Mouse (Mus musculus) bone marrow macrophage, adult 2 months (primary cell): ENCODE measurements around the gene Bex3. TPM values are rescaled to one million over a fixed set of nuclear protein-coding genes. Genes with fewer than 3 reads are reported as not detected.

Experiments
- H3K27ac ChIP-seq: 2 replicates; pipeline ENCODE4 v1.5.1; 2012; ENCODE audit warnings: low read depth, low read length; ENCODE audit not compliant: insufficient read depth
- H3K4me1 ChIP-seq: 2 replicates; pipeline ENCODE4 v1.6.1; 2012; ENCODE audit warnings: low read length; ENCODE audit not compliant: control insufficient read depth, insufficient read depth
- H3K4me3 ChIP-seq: 2 replicates; pipeline ENCODE4 v1.5.1; 2012; ENCODE audit warnings: mild to moderate bottlenecking, low read length, moderate library complexity; ENCODE audit not compliant: insufficient read depth
- CTCF ChIP-seq: IDR thresholded peaks from 2 replicates; pipeline ENCODE4 v1.5.1; 2012; ENCODE audit warnings: low read depth, mild to moderate bottlenecking, low read length, moderate library complexity
- POLR2A ChIP-seq: IDR thresholded peaks from 2 replicates; pipeline ENCODE4 v1.6.1; 2012; ENCODE audit warnings: mild to moderate bottlenecking, low read depth, low read length, borderline replicate concordance
- polyA plus RNA-seq: library from polyadenylated mRNA; stranded (reverse); fragments of >200 nt; gene quantifications from 2 replicates; pipeline ENCODE4 v1.2.4, GENCODE M21; 2012; ENCODE audit not compliant: missing spikeins, insufficient read depth, insufficient read length

The Bex3 gene
- polyA plus RNA-seq, 1 experiment, result 57.3 TPM

- no peaks in the 10 kb centered on the region for H3K4me1 ChIP-seq
- no peak overlapping the region for H3K4me3 ChIP-seq
- TF ChIP-seq CTCF, result no peak
- no peak for TF ChIP-seq POLR2A
- H3K27ac ChIP-seq, result no peak overlapping the region
These were observed 34.2 kb downstream of the Bex3 start for GRCm38 (mm10) chrX:136304295-136304694.

GRCm38 (mm10) chrX:136306196-136306595 is 36.1 kb downstream of the Bex3 start:
- TF ChIP-seq POLR2A (no peak), CTCF (no peak)
- H3K27ac ChIP-seq, result no peak overlapping the region
- H3K4me3 ChIP-seq, result no peak overlapping the region

GRCm38 (mm10) chrX:136313303-136313702 is 43.2 kb downstream of the Bex3 start:
- Histone ChIP-seq H3K4me1 (no peaks in the 10 kb centered on the region), H3K27ac (no peak overlapping the region), H3K4me3 (no peak overlapping the region)
- TF ChIP-seq CTCF (no peak), POLR2A (no peak)

More at GRCm38 (mm10) chrX:136306196-136306595, 36.1 kb downstream of the Bex3 start:
- H3K4me1 ChIP-seq, result no peaks in the 10 kb centered on the region

- TF ChIP-seq POLR2A (no peak), CTCF (no peak)
- no peaks in the 10 kb centered on the region for H3K4me1 ChIP-seq
- no peak overlapping the region for H3K4me3 ChIP-seq
- no peak overlapping the region for H3K27ac ChIP-seq
These were observed 43.9 kb downstream of the Bex3 start for GRCm38 (mm10) chrX:136313792-136314564.

- no peak for TF ChIP-seq POLR2A
- TF ChIP-seq CTCF, result no peak
- Histone ChIP-seq H3K4me1 (no peaks in the 10 kb centered on the region), H3K27ac (no peak overlapping the region), H3K4me3 (no peak overlapping the region)
These were observed 49.9 kb downstream of the Bex3 start for GRCm38 (mm10) chrX:136319953-136320352.

Other genes with a start within 250 kb of the Bex3 start
- not detected in 2 replicates for gene Arxes1, start 236.9 kb upstream of the Bex3 start, polyA plus RNA-seq
- not detected in 2 replicates for gene Bex2, start 202.0 kb upstream of the Bex3 start, polyA plus RNA-seq
- not detected in 2 replicates for gene Nxf3, start 185.0 kb upstream of the Bex3 start, polyA plus RNA-seq
- not detected in 2 replicates for gene Bex4, start 131.3 kb upstream of the Bex3 start, polyA plus RNA-seq
- gene Tceal8, start 97.9 kb upstream of the Bex3 start, polyA plus RNA-seq, result 65.3 and 72.7 TPM in 2 replicates
- gene Tceal5, start 66.4 kb upstream of the Bex3 start, polyA plus RNA-seq, result not detected in 2 replicates
- not detected in 2 replicates for gene Tceal7, start 55.5 kb upstream of the Bex3 start, polyA plus RNA-seq
- gene Bex1, start 54.7 kb upstream of the Bex3 start, polyA plus RNA-seq, result not detected in 2 replicates
- 101 and 128 TPM in 2 replicates for gene Tceal9, start 25.2 kb upstream of the Bex3 start, polyA plus RNA-seq
- not detected in 2 replicates for gene Kir3dl1, start 247.7 kb downstream of the Bex3 start, polyA plus RNA-seq